Mouse (Mus musculus): ENCODE data around the gene Mrpl1.

Gene Mrpl1

GRCm38 (mm10) chr5:96209459-96209858, at the start of gene Mrpl1:
Gene Mrpl1 (plus strand): TSS chr5:96209493.
- peak; percentile 17 to 32 for DNase-seq

DNA sequence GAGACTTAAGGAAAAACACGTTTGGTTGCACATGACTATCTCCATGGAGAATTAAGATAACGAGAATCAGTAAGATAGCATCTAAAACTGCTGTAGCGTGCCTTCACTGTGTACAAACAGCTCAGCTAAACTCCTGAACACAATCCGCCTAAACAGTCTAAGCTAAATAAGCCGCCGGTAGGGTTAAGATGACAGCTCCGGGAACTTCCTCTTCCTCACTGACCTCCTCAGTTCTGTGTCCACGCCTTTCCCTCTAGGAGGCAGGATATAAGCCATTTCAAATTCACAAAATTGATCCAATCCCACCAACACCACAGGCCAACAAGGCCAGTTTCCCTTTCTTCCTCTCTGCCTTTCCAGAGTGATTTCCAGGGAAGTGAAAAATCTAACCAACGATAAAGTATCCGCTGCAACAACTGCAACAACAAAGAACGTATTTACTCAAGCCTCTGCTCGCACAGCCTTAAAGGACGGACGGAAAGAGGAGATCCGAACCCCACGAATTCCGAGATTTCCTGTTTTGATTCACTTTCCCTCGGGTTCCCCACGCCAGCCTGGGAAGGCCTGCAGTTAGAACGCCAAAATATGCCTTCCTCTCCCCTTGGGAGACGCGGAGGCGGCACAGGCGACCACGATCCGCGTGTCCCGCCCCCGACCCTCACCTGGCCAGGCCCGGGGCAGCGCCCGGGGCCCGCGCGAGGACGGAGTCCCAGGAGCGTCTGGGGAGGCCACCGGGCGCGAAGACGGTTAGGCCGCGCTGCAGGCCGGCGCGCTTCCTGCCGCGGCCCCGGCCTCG, 48.6 kb upstream of the Mrpl1 start:
- peak; percentile 39 to 43 for DNase-seq

GRCm38 (mm10) chr5:96161263-96161577, 48.1 kb upstream of the Mrpl1 start:
- DNase-seq, result peak in 1 of 2 experiments; percentile 8

DNA sequence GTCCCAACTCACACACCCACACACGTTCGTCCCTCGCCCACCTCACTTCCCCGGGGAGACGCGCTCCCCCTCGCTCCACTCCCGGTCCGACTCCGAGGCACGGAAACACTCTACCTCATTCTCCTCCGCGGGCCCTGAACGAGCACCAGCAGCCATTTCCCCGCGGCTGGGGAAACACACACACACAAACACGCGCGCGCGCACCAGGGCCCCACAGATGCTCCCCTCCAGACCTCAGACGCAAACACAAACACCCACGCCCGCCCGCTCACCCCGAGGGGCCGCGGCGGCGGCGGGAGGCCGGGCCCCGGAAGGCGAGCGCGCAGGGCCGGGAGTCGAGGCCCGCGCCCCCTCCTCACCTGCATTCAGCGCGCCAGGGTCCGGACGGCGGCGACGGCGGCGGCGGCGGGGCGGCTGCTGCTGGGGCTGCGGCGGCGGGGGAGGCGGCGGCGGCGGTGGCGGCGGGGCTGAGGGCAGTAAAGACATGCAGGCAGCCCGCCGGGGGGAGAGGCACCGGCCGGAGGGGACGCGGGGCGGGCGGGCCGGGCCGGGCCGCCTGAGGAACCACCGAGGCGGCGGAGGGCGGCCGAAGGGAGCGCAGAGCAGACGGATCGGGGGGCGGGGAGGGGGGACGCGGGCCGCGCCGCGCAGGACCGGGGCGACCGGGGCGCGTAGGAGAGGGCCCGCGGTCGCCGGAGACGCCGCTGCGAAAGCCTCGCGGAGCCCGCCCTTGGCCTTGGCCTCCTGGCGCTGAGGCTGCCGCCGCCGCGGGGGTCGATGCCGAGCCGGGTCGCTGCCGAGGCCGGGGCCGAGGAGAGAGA, 47.5 kb upstream of the Mrpl1 start:
- DNase-seq, result peak; percentile 26 to 46

DNA sequence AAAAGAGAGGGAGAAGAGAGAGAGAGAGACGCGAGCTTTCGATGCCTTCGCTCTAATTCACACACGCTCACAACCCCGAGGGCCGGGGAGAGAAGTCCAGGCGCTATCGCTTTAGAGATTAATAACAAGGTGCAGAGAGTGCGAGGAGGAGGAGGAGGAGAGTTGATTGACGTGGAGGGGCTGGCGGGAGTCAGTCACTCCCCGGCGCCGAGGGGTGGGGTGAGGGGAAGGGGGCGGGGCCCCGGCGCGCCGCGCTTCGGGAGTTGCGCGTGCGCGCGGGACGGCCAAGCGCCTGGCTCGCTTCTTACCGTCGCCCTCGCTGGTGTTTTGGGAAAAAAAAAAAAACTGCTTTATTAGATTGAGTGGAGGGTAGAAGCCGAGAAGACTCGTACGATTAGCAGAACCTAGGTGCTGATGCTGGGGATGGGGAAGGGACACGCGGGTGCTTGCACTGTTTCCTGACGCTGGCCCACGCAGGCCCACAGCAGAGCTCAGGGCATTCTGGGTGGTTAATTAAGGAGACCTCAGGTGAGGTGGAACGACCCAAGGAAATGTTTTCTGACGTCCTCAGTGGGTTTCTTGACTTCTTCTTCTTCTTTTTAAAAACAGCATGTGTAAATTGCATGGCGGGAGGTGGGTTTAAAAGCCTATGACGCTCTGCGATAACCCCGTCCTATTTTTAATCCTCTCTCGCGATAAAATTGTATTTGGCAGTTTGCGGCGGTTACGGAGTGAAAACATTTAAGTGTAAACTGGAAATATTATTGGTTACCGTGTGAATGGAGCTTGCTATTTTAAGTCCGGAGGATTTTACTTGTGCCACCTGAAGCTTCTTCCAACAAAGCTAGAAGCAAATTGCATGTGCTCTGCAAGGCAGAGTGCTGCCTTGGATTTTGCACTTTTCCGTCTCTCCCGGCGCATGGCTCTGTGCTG, 46.6 kb upstream of the Mrpl1 start:
- DNase-seq, result peak; percentile 81 to 83

DNA sequence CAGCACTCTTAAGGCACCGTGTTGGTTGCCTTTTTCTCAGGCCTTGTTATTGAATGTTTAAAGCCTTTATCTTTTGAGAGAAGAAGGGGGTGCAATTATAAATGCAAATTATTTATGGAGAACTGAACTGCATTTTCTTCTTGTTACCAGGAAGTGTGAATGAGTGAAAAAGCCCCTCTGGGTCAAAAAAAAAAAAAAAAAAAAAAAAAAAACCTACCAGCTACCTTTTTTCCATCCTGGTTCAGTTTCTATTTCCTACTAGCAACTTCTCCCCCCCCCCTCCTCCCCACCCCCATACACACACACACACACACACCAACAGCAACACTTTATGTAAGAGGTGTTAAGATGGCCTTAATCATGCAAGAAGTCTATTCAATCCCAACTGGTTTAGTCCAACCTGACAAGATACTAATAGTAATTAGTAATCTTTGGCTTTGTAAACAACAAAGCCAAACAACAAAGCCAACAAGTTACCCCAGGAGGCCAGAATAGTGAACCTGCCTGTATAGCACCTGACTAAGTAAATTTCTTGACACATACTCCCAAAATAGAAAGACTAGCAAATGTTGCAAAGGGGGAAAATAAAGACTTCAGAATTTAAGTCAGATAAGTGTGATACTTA, 45.8 kb upstream of the Mrpl1 start:
- DNase-seq, result no peak

- peak; percentile 37 to 64 for DNase-seq
Measured at GRCm38 (mm10) chr5:96164021-96164411, 45.3 kb upstream of the Mrpl1 start, which contains the start of gene Cnot6l. Gene Cnot6l (minus strand): TSS chr5:96164171.

DNA sequence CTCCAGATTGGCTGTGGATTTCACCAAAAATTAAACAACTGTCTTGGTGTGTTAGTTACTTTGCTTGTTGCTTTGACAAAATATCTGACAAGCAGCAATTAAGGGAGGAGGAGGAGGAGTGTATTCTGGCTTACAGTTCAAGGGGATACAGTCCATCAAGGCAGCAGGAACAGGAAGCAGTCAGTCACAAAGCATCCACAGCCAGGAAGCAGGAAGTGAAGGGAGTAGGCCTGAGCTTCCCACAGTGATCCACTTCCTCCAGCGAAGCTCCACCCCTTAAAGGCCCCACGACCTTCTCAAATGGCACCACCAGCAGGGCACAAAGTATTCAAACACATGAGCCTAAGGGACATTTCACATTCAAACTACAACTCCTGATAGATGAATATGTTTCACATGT, 42.5 kb upstream of the Mrpl1 start:
- no peak for DNase-seq

DNA sequence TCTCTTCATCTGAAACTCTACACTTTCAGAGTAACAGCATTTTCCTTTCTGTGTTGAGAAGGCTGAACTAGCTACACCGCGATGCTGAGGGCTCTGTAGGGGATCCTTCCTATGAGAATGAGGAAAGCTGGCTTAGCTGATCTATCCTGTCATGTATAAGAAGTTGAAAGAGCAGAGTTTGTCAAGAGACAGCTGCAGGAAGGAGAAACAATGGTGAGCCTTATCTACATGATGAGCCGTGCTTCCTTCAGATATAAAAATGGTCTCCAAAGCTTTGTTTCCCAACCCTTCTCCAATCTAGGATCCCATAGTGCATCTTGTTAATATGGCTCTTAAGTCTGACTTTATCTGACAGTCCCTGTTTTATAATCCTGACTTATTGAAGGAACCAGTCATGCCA, 38.9 kb upstream of the Mrpl1 start:
- no peak for DNase-seq

- no peak for DNase-seq
Measured at GRCm38 (mm10) chr5:96171765-96172164, 37.5 kb upstream of the Mrpl1 start.

GRCm38 (mm10) chr5:96176121-96176520, 33.2 kb upstream of the Mrpl1 start:
- peak in 1 of 2 experiments; percentile 3 for DNase-seq

DNA sequence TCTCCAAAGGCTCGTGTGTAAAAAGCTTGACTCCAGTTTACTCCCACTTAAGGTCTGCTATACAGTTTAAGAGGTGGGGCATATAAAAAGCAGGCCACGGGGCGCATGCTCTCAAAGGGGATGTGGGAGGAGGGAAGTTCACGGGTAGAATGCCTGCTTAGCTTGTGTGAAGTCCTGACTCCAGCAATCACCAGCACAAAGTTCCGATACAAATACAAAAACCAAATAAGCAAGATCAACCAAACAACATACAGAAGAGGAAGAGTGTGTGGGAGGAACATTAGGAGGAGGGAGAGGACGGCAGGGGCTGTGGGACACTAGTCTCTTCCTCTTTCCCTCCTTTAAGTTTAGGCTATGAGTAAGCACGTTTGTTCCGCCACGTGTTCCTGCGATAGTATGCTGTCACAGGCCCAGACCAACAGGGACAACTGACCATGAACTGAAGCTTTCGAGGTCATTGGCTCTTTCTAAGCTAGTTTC, 32.4 kb upstream of the Mrpl1 start:
- no peak for DNase-seq

- DNase-seq, result no peak
Measured at GRCm38 (mm10) chr5:96183211-96183610, 26.1 kb upstream of the Mrpl1 start.

DNA sequence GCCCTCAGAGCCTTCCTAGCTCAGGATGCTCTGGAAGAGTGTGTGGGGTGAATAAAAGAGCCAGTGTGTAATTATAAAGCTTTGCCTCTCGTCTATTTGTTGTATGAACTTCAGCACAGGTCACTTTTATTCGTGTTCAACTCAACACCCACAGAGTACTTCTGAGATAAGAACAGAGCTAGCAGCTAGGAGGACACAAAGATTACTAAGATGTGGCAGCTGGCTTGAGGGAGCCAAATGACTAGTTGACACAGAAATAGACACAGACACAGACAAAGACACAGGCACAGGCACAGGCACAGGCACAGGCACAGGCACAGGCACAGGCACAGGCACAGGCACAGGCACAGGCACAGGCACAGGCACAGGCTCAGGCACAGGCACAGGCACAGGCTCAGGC, 25.3 kb upstream of the Mrpl1 start:
- no peak for DNase-seq

- no peak for DNase-seq
Measured at GRCm38 (mm10) chr5:96189761-96190160, 19.5 kb upstream of the Mrpl1 start.

- no peak for DNase-seq
Measured at GRCm38 (mm10) chr5:96191251-96191650, 18.0 kb upstream of the Mrpl1 start.

DNA sequence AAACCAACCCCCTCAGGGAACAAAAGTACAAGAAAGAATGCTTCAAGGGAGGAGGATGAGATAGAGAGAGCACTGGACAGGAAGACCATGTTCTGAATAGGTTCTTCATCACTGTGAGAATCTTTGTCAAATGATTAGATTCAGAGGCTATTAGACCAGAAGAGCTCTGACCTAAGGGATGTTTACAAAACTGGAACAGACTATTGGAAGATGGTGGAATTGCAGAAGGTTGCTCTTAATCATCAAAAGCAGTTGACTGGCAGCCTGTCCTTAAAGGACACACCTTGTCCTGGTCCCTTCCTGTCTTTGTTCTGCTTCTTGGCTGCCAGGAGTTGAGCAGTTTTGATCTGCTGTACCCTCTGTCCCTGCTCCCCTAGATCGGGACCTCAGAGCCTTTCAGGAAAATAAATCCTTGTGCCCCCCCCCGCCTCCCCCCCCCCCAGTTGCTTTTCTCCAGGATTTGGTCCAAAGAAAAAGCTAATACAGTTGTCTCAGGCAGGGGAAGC, 12.7 kb upstream of the Mrpl1 start:
- no peak for DNase-seq

DNA sequence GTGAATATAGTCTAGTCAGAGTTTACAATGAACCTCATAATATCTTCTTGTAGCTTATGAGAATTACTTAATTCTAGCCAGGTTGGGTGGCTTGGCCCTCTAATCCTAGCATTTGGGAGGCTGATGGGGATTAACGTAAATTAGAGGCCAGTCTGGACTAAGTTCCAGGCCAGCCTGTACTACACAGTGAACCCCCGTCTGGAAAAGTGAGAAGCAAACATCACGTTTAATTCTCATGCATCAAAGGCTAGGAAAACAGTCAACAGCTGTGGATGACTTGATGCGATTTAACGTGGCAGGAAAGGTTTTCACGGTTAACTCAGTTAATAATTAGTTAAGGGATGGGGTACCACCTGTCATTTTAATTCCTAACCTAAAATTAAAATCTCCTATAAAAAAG, 11.0 kb upstream of the Mrpl1 start:
- DNase-seq, result no peak

DNA sequence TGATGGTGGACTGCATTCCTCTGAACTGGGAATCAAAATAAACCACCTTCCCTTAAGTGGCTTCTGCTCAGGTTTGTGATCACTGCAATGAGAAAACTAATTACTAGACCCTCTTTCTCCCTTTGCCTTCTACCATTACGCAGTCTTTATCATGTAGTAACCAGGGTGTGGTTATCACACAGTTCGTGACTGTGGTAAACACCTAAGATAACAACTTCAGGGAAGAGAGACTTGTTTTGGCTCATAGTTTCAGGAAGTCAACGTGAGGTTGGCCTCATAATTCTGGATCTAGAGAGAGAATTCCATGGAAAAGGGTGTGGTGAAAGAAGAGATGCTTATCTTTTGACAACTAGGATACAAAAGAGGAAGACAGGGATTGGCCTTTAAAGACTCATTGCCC, 9.0 kb upstream of the Mrpl1 start:
- no peak for DNase-seq

DNA sequence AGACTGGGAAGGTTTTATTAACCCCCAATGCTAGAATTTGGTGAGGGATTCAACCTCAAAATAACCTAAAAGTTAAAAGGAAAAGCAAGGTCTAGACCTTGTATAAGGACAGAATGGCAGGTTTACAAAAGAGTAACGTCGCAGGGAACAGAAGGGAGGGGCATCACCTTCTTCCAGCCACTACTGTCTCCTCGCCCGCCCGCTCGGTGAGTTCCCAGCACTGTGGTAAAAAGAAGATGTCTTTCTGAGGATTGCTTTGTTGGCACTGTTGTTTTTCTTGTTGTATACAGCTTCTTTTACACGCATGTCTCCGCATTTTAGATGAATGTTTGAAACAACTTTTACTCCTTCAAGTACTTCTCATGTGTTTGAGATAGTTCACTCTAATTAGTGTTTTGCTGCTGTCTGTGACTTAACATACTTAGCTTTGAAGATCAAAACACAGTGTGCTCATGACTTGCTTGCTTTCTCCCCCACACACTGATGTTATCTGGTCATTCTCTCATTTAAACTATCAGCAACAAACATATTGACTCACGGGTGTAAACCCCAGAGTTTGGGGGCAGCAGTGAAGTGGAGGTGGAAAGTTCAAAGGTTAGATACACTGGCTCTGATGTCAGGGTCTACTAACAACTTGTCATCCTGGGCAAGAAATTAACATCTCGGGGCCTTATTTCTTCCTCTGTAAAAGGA, 7.7 kb upstream of the Mrpl1 start:
- DNase-seq, result no peak

- peak; percentile 75 to 78 for DNase-seq
Measured at GRCm38 (mm10) chr5:96206897-96207296, 2.4 kb upstream of the Mrpl1 start.

GRCm38 (mm10) chr5:96207531-96207930, 1.8 kb upstream of the Mrpl1 start:
- DNase-seq, result no peak

Data from kidney, adult 8-10 months (tissue).